Mouse (Mus musculus): ENCODE data around the gene Kmt2e. TPM values are rescaled to one million over a fixed set of nuclear protein-coding genes. Genes with fewer than 3 reads are reported as not detected.

The Kmt2e gene
- 121 and 122 TPM in 2 replicates for polyA plus RNA-seq (2014; fragmentation: Nextera tagmentation; extraction: Ambion mirVana)

- 0% methylated on average over 66 of the region's 85 CpGs for WGBS
- DNase-seq (ENCODE audit: low spot score) = peak; percentile 91
Measured at GRCm38 (mm10) chr5:23433720-23434597, at the start of gene Kmt2e. TSS of gene Kmt2e (plus strand) at chr5:23434441.

GRCm38 (mm10) chr5:23385136-23385535 is 49.1 kb upstream of the Kmt2e start:
- no peaks in the 10 kb centered on the region for H3K9me3 ChIP-seq (ENCODE audit: control insufficient read depth, low read length)
- H3K27me3 ChIP-seq (ENCODE audit: control insufficient read depth, insufficient read depth, low read length) = no peaks in the 10 kb centered on the region
- no peak for ATAC-seq (ENCODE audit: low FRiP score)
- peaks cover 2% of the 10 kb centered on the region; the same call in 1 of the 2 replicates for H3K4me1 ChIP-seq (replicated peaks; ENCODE audit: control insufficient read depth, insufficient read depth, low read length)
- no peak overlapping the region for H3K4me2 ChIP-seq (replicated peaks; ENCODE audit: low read depth, low read length)
- DNase-seq (ENCODE audit: low spot score) = no peak
- no peak overlapping the region for H3K9ac ChIP-seq (ENCODE audit: low read depth, low read length)
- no peaks in the 10 kb centered on the region for H3K36me3 ChIP-seq (ENCODE audit: control insufficient read depth, insufficient read depth, low read length)
- WGBS = 69% methylated on average over 1 of the region's 1 CpGs
- H3K27ac ChIP-seq (ENCODE audit: low read depth, low read length) = no peak overlapping the region
- H3K4me3 ChIP-seq (ENCODE audit: low read depth, low read length) = no peak overlapping the region

More at GRCm38 (mm10) chr5:23433720-23434597, at the start of gene Kmt2e:
- Histone ChIP-seq H3K36me3 (ENCODE audit: control insufficient read depth, insufficient read depth, low read length) (no peaks in the 10 kb centered on the region), H3K27me3 (ENCODE audit: control insufficient read depth, insufficient read depth, low read length) (no peaks in the 10 kb centered on the region), H3K9ac (ENCODE audit: low read depth, low read length) (peak within 1 kb of the TSS; percentile 99), H3K4me1 (replicated peaks; ENCODE audit: control insufficient read depth, insufficient read depth, low read length) (peaks cover under 1% of the 10 kb centered on the region), H3K4me3 (ENCODE audit: low read depth, low read length) (peak within 1 kb of the TSS; percentile 99), H3K27ac (ENCODE audit: low read depth, low read length) (peak within 1 kb of the TSS; percentile 100), H3K4me2 (replicated peaks; ENCODE audit: low read depth, low read length) (peak within 1 kb of the TSS; percentile 65), H3K9me3 (ENCODE audit: control insufficient read depth, low read length) (no peaks in the 10 kb centered on the region)
- peak; percentile 83 for ATAC-seq (ENCODE audit: low FRiP score)

- no peak overlapping the region for H3K9ac ChIP-seq (ENCODE audit: low read depth, low read length)
- peaks cover 2% of the 10 kb centered on the region; the same call in 1 of the 2 replicates for H3K4me1 ChIP-seq (replicated peaks; ENCODE audit: control insufficient read depth, insufficient read depth, low read length)
- no peaks in the 10 kb centered on the region for H3K27me3 ChIP-seq (ENCODE audit: control insufficient read depth, insufficient read depth, low read length)
- H3K4me3 ChIP-seq (ENCODE audit: low read depth, low read length) = no peak overlapping the region
- DNase-seq (ENCODE audit: low spot score) (peak; percentile 34), ATAC-seq (ENCODE audit: low FRiP score) (peak; percentile 41; the same call in 1 of the 2 replicates)
- H3K4me2 ChIP-seq (replicated peaks; ENCODE audit: low read depth, low read length) = no peak overlapping the region
- H3K36me3 ChIP-seq (ENCODE audit: control insufficient read depth, insufficient read depth, low read length) = no peaks in the 10 kb centered on the region
- no peak overlapping the region for H3K27ac ChIP-seq (ENCODE audit: low read depth, low read length)
- H3K9me3 ChIP-seq (ENCODE audit: control insufficient read depth, low read length) = no peaks in the 10 kb centered on the region
- WGBS = 49% methylated on average over 5 of the region's 5 CpGs
Measured at GRCm38 (mm10) chr5:23385763-23386217, 48.5 kb upstream of the Kmt2e start.

- Histone ChIP-seq H3K9ac (ENCODE audit: low read depth, low read length) (peak overlapping the region; percentile 53; the same call in 1 of the 2 replicates), H3K4me1 (replicated peaks; ENCODE audit: control insufficient read depth, insufficient read depth, low read length) (peaks cover 2% of the 10 kb centered on the region; the same call in 1 of the 2 replicates), H3K4me3 (ENCODE audit: low read depth, low read length) (peak overlapping the region; percentile 36), H3K27me3 (ENCODE audit: control insufficient read depth, insufficient read depth, low read length) (no peaks in the 10 kb centered on the region), H3K9me3 (ENCODE audit: control insufficient read depth, low read length) (no peaks in the 10 kb centered on the region), H3K4me2 (replicated peaks; ENCODE audit: low read depth, low read length) (peak overlapping the region; percentile 46), H3K36me3 (ENCODE audit: control insufficient read depth, insufficient read depth, low read length) (no peaks in the 10 kb centered on the region), H3K27ac (ENCODE audit: low read depth, low read length) (peak overlapping the region; percentile 83)
- WGBS = 2% methylated on average over 22 of the region's 22 CpGs
- DNase-seq (ENCODE audit: low spot score) = peak; percentile 87
- ATAC-seq (ENCODE audit: low FRiP score) = peak; percentile 93
Measured at GRCm38 (mm10) chr5:23386562-23387312, 47.5 kb upstream of the Kmt2e start.

DNA sequence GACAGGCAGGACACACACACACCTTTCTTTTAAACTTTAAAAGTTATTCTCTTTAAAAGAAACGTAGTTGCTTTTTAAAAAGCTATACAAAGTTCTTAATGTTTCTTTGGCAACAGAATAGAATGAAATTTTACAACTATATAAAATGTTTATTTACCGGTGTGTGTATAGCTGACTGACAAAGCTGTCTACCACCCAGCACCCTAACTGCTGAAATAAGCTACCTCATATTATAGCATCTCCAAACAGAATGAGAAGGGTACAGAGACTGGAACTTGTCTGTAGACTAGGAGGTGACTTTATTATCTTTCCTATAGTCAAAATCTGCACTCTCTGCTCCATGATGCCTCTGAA is 47.0 kb upstream of the Kmt2e start:
- Histone ChIP-seq H3K9me3 (ENCODE audit: control insufficient read depth, low read length) (no peaks in the 10 kb centered on the region), H3K36me3 (ENCODE audit: control insufficient read depth, insufficient read depth, low read length) (no peaks in the 10 kb centered on the region), H3K4me1 (replicated peaks; ENCODE audit: control insufficient read depth, insufficient read depth, low read length) (peaks cover 2% of the 10 kb centered on the region; the same call in 1 of the 2 replicates), H3K4me2 (replicated peaks; ENCODE audit: low read depth, low read length) (peak overlapping the region; percentile 46), H3K27me3 (ENCODE audit: control insufficient read depth, insufficient read depth, low read length) (no peaks in the 10 kb centered on the region), H3K27ac (ENCODE audit: low read depth, low read length) (no peak overlapping the region), H3K9ac (ENCODE audit: low read depth, low read length) (no peak overlapping the region), H3K4me3 (ENCODE audit: low read depth, low read length) (no peak overlapping the region)
- 58% methylated on average over 2 of the region's 2 CpGs for WGBS
- DNase-seq (ENCODE audit: low spot score) (no peak), ATAC-seq (ENCODE audit: low FRiP score) (peak; percentile 38; the same call in 1 of the 2 replicates)

DNA sequence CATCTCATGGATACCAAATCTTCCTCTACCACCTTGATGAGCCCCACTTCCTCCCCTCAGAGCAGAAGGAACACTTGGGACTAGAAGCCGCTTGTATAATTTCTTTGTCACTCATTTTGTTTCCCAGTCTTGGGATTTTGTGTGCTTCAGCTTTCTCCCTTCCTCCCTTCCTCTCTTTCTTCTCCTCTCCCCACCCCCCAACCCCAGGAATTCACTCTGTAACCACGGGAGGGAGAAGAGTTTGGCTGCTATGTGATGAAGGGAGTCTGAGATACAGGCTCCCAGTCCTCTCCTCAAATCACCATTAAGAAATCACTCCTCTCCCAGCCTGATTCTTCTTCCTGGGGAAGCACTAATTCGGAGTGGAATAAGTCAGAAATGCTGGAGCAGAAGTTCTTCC is 46.1 kb upstream of the Kmt2e start:
- Histone ChIP-seq H3K9me3 (ENCODE audit: control insufficient read depth, low read length) (no peaks in the 10 kb centered on the region), H3K4me2 (replicated peaks; ENCODE audit: low read depth, low read length) (no peak overlapping the region), H3K4me3 (ENCODE audit: low read depth, low read length) (no peak overlapping the region), H3K4me1 (replicated peaks; ENCODE audit: control insufficient read depth, insufficient read depth, low read length) (peaks cover 2% of the 10 kb centered on the region; the same call in 1 of the 2 replicates), H3K27me3 (ENCODE audit: control insufficient read depth, insufficient read depth, low read length) (no peaks in the 10 kb centered on the region), H3K36me3 (ENCODE audit: control insufficient read depth, insufficient read depth, low read length) (no peaks in the 10 kb centered on the region), H3K27ac (ENCODE audit: low read depth, low read length) (no peak overlapping the region), H3K9ac (ENCODE audit: low read depth, low read length) (no peak overlapping the region)
- ATAC-seq (ENCODE audit: low FRiP score) (no peak), DNase-seq (ENCODE audit: low spot score) (no peak)
- 40% methylated on average over 3 of the region's 3 CpGs for WGBS

- Histone ChIP-seq H3K27ac (ENCODE audit: low read depth, low read length) (no peak overlapping the region), H3K27me3 (ENCODE audit: control insufficient read depth, insufficient read depth, low read length) (no peaks in the 10 kb centered on the region), H3K9me3 (ENCODE audit: control insufficient read depth, low read length) (no peaks in the 10 kb centered on the region), H3K9ac (ENCODE audit: low read depth, low read length) (no peak overlapping the region), H3K36me3 (ENCODE audit: control insufficient read depth, insufficient read depth, low read length) (no peaks in the 10 kb centered on the region), H3K4me3 (ENCODE audit: low read depth, low read length) (no peak overlapping the region), H3K4me1 (replicated peaks; ENCODE audit: control insufficient read depth, insufficient read depth, low read length) (peaks cover 2% of the 10 kb centered on the region; the same call in 1 of the 2 replicates), H3K4me2 (replicated peaks; ENCODE audit: low read depth, low read length) (no peak overlapping the region)
- no peak for DNase-seq (ENCODE audit: low spot score)
- ATAC-seq (ENCODE audit: low FRiP score) = no peak
- WGBS = 84% methylated on average over 7 of the region's 7 CpGs
Measured at GRCm38 (mm10) chr5:23389601-23390305, 44.5 kb upstream of the Kmt2e start.

DNA sequence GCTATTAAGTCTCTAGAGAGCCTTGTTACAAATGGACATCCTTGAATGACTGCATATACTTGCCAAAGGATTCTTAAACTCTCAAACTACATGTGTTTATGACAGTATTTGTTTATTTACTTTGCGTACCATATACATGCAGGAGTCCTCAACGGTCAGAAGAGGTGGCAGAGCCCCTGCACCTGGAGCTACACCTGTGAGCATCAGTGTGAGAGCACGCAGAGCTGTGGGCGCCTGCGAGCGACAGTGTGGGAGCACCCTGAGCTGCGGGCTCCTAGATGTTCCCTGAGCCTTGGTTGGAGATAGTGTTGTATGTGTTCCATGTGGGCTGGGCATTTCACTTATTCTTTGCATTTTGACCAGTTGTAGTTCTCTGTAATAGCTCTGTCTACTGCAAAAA is 42.5 kb upstream of the Kmt2e start:
- 92% methylated on average over 7 of the region's 7 CpGs for WGBS
- DNase-seq (ENCODE audit: low spot score) (no peak), ATAC-seq (ENCODE audit: low FRiP score) (no peak)
- H3K36me3 ChIP-seq (ENCODE audit: control insufficient read depth, insufficient read depth, low read length) = no peaks in the 10 kb centered on the region
- H3K27me3 ChIP-seq (ENCODE audit: control insufficient read depth, insufficient read depth, low read length) = no peaks in the 10 kb centered on the region
- H3K9ac ChIP-seq (ENCODE audit: low read depth, low read length) = no peak overlapping the region
- no peak overlapping the region for H3K4me3 ChIP-seq (ENCODE audit: low read depth, low read length)
- H3K27ac ChIP-seq (ENCODE audit: low read depth, low read length) = no peak overlapping the region
- H3K4me1 ChIP-seq (replicated peaks; ENCODE audit: control insufficient read depth, insufficient read depth, low read length) = no peaks in the 10 kb centered on the region
- no peaks in the 10 kb centered on the region for H3K9me3 ChIP-seq (ENCODE audit: control insufficient read depth, low read length)
- no peak overlapping the region for H3K4me2 ChIP-seq (replicated peaks; ENCODE audit: low read depth, low read length)

All from hindbrain, embryonic 11.5 days (tissue).